Mouse (Mus musculus): ENCODE measurements at regions not wholly inside any gene's neighbourhood (a gene's known extent, or its start where the extent isn't known, plus 50 kb on each side); places are given as distances from the start of the nearest gene placed in this dataset.
"Not testable (repeated sequence)": the region's sequence is repeated elsewhere in the genome, so short reads cannot be mapped to it uniquely, and the experiment has no call there.

GRCm38 (mm10) chr13:97396899-97397640, 156.2 kb downstream of the Enc1 start:
- DNase-seq (ENCODE audit: low read depth), result no peak
- TF ChIP-seq CTCF (IDR thresholded peaks at IDR 0.05; ENCODE audit: borderline replicate concordance, extremely low read depth, insufficient read depth, insufficient read length) (no peak), POLR2A (IDR thresholded peaks at IDR 0.05; ENCODE audit: borderline replicate concordance, extremely low read depth, insufficient read depth, insufficient read length, poor library complexity, severe bottlenecking) (no peak)

- DNase-seq (ENCODE audit: low read depth), result not testable (repeated sequence)
Measured at GRCm38 (mm10) chr13:97396286-97396685, 155.4 kb downstream of the Enc1 start.

- TF ChIP-seq POLR2A (IDR thresholded peaks at IDR 0.05; ENCODE audit: borderline replicate concordance, extremely low read depth, insufficient read depth, insufficient read length, poor library complexity, severe bottlenecking) (no peak), CTCF (IDR thresholded peaks at IDR 0.05; ENCODE audit: borderline replicate concordance, extremely low read depth, insufficient read depth, insufficient read length) (no peak)
- DNase-seq (ENCODE audit: low read depth), result peak; percentile 41
Measured at GRCm38 (mm10) chr13:97394756-97395454, 154.0 kb downstream of the Enc1 start.

- TF ChIP-seq POLR2A (IDR thresholded peaks at IDR 0.05; ENCODE audit: borderline replicate concordance, extremely low read depth, insufficient read depth, insufficient read length, poor library complexity, severe bottlenecking) (no peak), CTCF (IDR thresholded peaks at IDR 0.05; ENCODE audit: borderline replicate concordance, extremely low read depth, insufficient read depth, insufficient read length) (no peak)
- no peak for DNase-seq (ENCODE audit: low read depth)
Measured at GRCm38 (mm10) chr13:97394071-97394470, 153.2 kb downstream of the Enc1 start.

GRCm38 (mm10) chr13:97393456-97393855, 152.6 kb downstream of the Enc1 start:
- no peak for TF ChIP-seq CTCF (IDR thresholded peaks at IDR 0.05; ENCODE audit: borderline replicate concordance, extremely low read depth, insufficient read depth, insufficient read length)
- no peak for TF ChIP-seq POLR2A (IDR thresholded peaks at IDR 0.05; ENCODE audit: borderline replicate concordance, extremely low read depth, insufficient read depth, insufficient read length, poor library complexity, severe bottlenecking)

GRCm38 (mm10) chr13:97390449-97390930, 149.6 kb downstream of the Enc1 start:
- peak; percentile 91 for DNase-seq (ENCODE audit: low read depth)
- no peak for TF ChIP-seq CTCF (IDR thresholded peaks at IDR 0.05; ENCODE audit: borderline replicate concordance, extremely low read depth, insufficient read depth, insufficient read length)
- TF ChIP-seq POLR2A (IDR thresholded peaks at IDR 0.05; ENCODE audit: borderline replicate concordance, extremely low read depth, insufficient read depth, insufficient read length, poor library complexity, severe bottlenecking), result no peak

More at GRCm38 (mm10) chr13:97393456-97393855, 152.6 kb downstream of the Enc1 start:
- no peak for DNase-seq (ENCODE audit: low read depth)

- DNase-seq (ENCODE audit: low read depth), result peak; percentile 9
- TF ChIP-seq CTCF (IDR thresholded peaks at IDR 0.05; ENCODE audit: borderline replicate concordance, extremely low read depth, insufficient read depth, insufficient read length) (no peak), POLR2A (IDR thresholded peaks at IDR 0.05; ENCODE audit: borderline replicate concordance, extremely low read depth, insufficient read depth, insufficient read length, poor library complexity, severe bottlenecking) (no peak)
Measured at GRCm38 (mm10) chr13:97388851-97389479, 148.1 kb downstream of the Enc1 start.

GRCm38 (mm10) chr13:97386511-97386910, 145.6 kb downstream of the Enc1 start:
- DNase-seq (ENCODE audit: low read depth), result no peak
- TF ChIP-seq POLR2A (IDR thresholded peaks at IDR 0.05; ENCODE audit: borderline replicate concordance, extremely low read depth, insufficient read depth, insufficient read length, poor library complexity, severe bottlenecking) (no peak), CTCF (IDR thresholded peaks at IDR 0.05; ENCODE audit: borderline replicate concordance, extremely low read depth, insufficient read depth, insufficient read length) (no peak)

GRCm38 (mm10) chr13:97385531-97385930, 144.6 kb downstream of the Enc1 start:
- TF ChIP-seq CTCF (IDR thresholded peaks at IDR 0.05; ENCODE audit: borderline replicate concordance, extremely low read depth, insufficient read depth, insufficient read length) (no peak), POLR2A (IDR thresholded peaks at IDR 0.05; ENCODE audit: borderline replicate concordance, extremely low read depth, insufficient read depth, insufficient read length, poor library complexity, severe bottlenecking) (no peak)
- DNase-seq (ENCODE audit: low read depth), result no peak

- peak; percentile 34 for DNase-seq (ENCODE audit: low read depth)
- TF ChIP-seq POLR2A (IDR thresholded peaks at IDR 0.05; ENCODE audit: borderline replicate concordance, extremely low read depth, insufficient read depth, insufficient read length, poor library complexity, severe bottlenecking), result no peak
- no peak for TF ChIP-seq CTCF (IDR thresholded peaks at IDR 0.05; ENCODE audit: borderline replicate concordance, extremely low read depth, insufficient read depth, insufficient read length)
Measured at GRCm38 (mm10) chr13:97384091-97384777, 143.3 kb downstream of the Enc1 start.

GRCm38 (mm10) chr13:97383351-97383750, 142.4 kb downstream of the Enc1 start:
- peak; percentile 8 for DNase-seq (ENCODE audit: low read depth)
- no peak for TF ChIP-seq POLR2A (IDR thresholded peaks at IDR 0.05; ENCODE audit: borderline replicate concordance, extremely low read depth, insufficient read depth, insufficient read length, poor library complexity, severe bottlenecking)
- TF ChIP-seq CTCF (IDR thresholded peaks at IDR 0.05; ENCODE audit: borderline replicate concordance, extremely low read depth, insufficient read depth, insufficient read length), result no peak
